Mouse (Mus musculus): ENCODE results near the gene Eefsec.

- TF ChIP-seq CTCF (IDR thresholded peaks at IDR 0.05; ENCODE audit: borderline replicate concordance, extremely low read depth, insufficient read depth, insufficient read length) (no peak), POLR2A (IDR thresholded peaks at IDR 0.05; ENCODE audit: borderline replicate concordance, extremely low read depth, insufficient read depth, insufficient read length, poor library complexity, severe bottlenecking) (no peak)
These were observed 10.7 kb downstream of the Eefsec start for GRCm38 (mm10) chr6:88435609-88436008.
